Mouse (Mus musculus) neural tube, embryonic 12.5 days (tissue): ENCODE measurements at regions not wholly inside any gene's neighbourhood (a gene's known extent, or its start where the extent isn't known, plus 50 kb on each side); places are given as distances from the start of the nearest gene placed in this dataset.
A peak's percentile ranks its signal among the peaks of the same experiment; 100 is the strongest.
"Not testable (repeated sequence)": the region's sequence is repeated elsewhere in the genome, so short reads cannot be mapped to it uniquely, and the experiment has no call there.

Experiments
- ATAC-seq: fragments of 200-750 bp; cut with Nextera tagmentation; 2 replicates; pipeline ENCODE4 v1.8.0; 2017; ENCODE audit warnings: low read depth, mild to moderate bottlenecking, moderate TSS enrichment, moderate library complexity; ENCODE audit not compliant: low FRiP score
- H3K27ac ChIP-seq: fragments of 300-500 bp; sonication (generic); 2 replicates; pipeline ENCODE4 v1.5.1; 2016
- H3K27me3 ChIP-seq: fragments of 300-500 bp; sonication (generic); replicated peaks from 2 replicates; pipeline ENCODE4 v1.6.1; 2016; ENCODE audit warnings: mild to moderate bottlenecking
- H3K36me3 ChIP-seq: fragments of 300-500 bp; sonication (generic); 2 replicates; pipeline ENCODE4 v1.6.1; 2016; ENCODE audit warnings: mild to moderate bottlenecking
- H3K4me1 ChIP-seq: fragments of 300-500 bp; sonication (generic); 2 replicates; pipeline ENCODE4 v1.6.1; 2016
- H3K4me2 ChIP-seq: fragments of 300-500 bp; sonication (generic); replicated peaks from 2 replicates; pipeline ENCODE4 v1.6.1; 2016; ENCODE audit warnings: mild to moderate bottlenecking
- H3K4me3 ChIP-seq: fragments of 300-500 bp; sonication (generic); 2 replicates; pipeline ENCODE4 v1.5.1; 2016
- H3K9ac ChIP-seq: fragments of 300-500 bp; sonication (generic); 2 replicates; pipeline ENCODE4 v1.6.1; 2016; ENCODE audit warnings: mild to moderate bottlenecking
- H3K9me3 ChIP-seq: fragments of 300-500 bp; sonication (generic); 2 replicates; pipeline ENCODE4 v1.6.1; 2016; ENCODE audit warnings: mild to moderate bottlenecking
- WGBS: fragments of 180-500 bp; shearing (Covaris S2); methylation state at CpG from one replicate; pipeline ENCODE4 v1.1.7; 2016; 5-methylcytosine and 5-hydroxymethylcytosine counted together

DNA sequence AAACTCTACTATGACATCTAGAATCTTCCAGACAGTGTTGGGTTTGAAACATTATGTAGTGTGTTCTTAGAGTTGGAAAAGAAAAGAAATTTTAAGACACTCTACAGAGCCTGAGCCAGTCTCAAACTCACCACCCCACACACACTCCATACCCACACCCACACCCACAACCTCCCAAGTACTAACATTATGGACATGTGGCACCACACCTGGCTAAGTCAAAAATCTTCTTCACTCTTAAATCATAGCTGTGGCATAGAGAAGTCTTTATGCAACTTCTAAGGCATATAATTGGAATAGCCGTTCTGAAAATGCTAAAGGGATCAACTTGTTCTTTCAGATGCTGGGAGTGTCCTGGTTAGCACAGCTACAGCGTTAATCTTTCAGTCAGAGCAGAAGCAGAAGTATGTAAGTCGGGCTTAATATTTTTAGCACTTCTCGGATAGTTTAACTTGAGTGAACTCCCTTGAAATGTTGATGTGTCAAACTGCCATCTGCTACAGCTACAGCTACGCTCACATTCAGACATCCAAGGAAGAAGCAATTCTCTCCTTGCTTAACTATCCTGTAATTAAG lies 68.6 kb upstream of the Creb1 start:
- Histone ChIP-seq H3K4me1 (no peaks in the 10 kb centered on the region), H3K27ac (no peak overlapping the region), H3K36me3 (no peaks in the 10 kb centered on the region), H3K9ac (no peak overlapping the region), H3K27me3 (no peaks in the 10 kb centered on the region), H3K9me3 (no peaks in the 10 kb centered on the region), H3K4me3 (no peak overlapping the region), H3K4me2 (no peak overlapping the region)
- ATAC-seq: no peak
- 87% methylated on average over 5 of the region's 5 CpGs for WGBS

DNA sequence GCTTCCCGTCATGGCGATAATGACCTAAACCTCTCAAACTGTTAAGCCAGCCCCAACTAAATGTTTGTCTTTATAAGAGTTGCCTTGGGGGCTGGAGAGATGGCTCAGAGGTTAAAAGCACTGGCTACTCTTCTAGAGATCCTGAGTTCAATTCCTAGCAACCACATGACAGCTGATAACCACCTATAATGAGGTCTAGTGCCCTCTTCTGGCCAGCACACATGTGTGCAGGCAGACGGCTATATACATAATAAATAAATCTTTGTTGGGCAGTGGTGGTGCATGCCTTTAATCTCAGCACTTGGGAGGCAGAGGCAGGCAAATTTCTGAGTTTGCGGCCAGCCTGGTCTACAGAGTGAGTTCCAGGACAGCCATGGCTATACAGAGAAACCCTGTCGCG lies 70.8 kb upstream of the Creb1 start:
- H3K27me3 ChIP-seq, H3K9me3 ChIP-seq, H3K4me3 ChIP-seq, H3K36me3 ChIP-seq, H3K9ac ChIP-seq, H3K4me1 ChIP-seq, H3K4me2 ChIP-seq, ATAC-seq, H3K27ac ChIP-seq: not testable (repeated sequence)
- WGBS: 90% methylated on average over 6 of the region's 6 CpGs

DNA sequence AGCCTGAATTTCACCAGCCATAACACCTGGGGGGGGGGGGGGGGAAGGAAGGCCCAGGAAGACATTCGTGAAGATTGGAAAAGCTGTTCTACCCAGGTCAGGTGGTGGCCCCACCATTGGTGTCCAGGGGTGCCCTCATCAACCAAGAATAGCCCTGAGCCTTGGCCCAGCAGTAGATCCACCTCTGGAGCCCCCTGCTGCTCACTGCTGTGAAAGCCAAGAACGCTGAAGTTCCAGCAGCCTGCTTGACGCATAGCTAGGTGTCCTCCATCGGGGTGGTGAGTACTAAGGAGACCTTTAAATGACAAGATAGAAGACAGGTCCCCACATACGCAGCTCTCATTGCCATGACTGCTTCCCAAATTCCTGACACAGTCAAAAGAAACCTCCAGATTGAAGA lies 74.6 kb upstream of the Creb1 start:
- no peak for ATAC-seq
- H3K36me3 ChIP-seq: no peaks in the 10 kb centered on the region

DNA sequence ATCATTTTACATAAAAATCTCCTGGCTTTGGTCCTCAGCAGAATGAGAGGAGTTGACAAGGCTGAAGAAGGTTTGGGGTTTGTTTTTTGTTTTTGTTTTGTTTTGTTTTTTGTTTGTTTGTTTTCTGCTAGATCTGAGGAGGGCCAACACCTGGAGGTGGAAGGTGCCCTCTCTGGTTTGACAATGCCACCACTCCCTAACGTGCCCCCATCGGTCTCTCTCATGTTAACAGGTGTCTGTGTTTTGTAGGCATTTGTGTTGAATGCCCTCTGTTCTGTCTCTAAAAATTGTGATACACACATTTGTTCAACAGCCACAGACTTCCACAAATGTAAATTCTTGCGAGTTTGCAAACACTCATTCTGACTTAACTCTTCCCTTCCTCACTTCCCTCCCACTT lies 83.3 kb upstream of the Creb1 start:
- 87% methylated on average over 3 of the region's 3 CpGs for WGBS
- no peaks in the 10 kb centered on the region for H3K9me3 ChIP-seq
- no peak for ATAC-seq

More for the DNA sequence above, 74.6 kb upstream of the Creb1 start:
- H3K27me3 ChIP-seq: no peaks in the 10 kb centered on the region
- no peak overlapping the region for H3K4me2 ChIP-seq
- no peak overlapping the region for H3K4me3 ChIP-seq
- H3K4me1 ChIP-seq: no peaks in the 10 kb centered on the region
- WGBS: 88% methylated on average over 5 of the region's 5 CpGs
- no peak overlapping the region for H3K9ac ChIP-seq
- no peak overlapping the region for H3K27ac ChIP-seq
- no peaks in the 10 kb centered on the region for H3K9me3 ChIP-seq

DNA sequence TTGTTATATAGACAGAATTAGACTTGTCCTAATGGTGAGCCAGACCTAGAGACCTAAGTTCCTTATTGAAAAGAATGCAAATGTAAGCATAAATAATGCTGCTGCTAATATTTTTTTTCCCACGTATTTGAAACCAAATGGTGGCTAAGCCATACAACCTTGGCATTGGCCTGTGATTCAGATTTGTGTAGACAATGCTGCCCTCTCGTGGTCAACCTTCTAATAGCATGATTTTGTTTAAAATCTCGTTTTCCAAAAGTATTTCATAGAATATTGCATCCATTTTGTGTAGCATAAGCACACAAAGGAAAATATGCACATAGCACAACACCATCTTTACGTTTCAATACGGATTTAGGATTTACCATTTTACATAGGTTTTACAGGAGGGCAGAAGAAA lies 84.4 kb upstream of the Creb1 start:
- Histone ChIP-seq H3K27ac (no peak overlapping the region), H3K4me1 (peaks cover 16% of the 10 kb centered on the region), H3K27me3 (no peaks in the 10 kb centered on the region), H3K9ac (no peak overlapping the region), H3K36me3 (no peaks in the 10 kb centered on the region), H3K9me3 (no peaks in the 10 kb centered on the region), H3K4me2 (no peak overlapping the region), H3K4me3 (no peak overlapping the region)
- WGBS: 3% methylated on average over 5 of the region's 5 CpGs
- ATAC-seq: no peak

More for the DNA sequence above, 83.3 kb upstream of the Creb1 start:
- peaks cover 16% of the 10 kb centered on the region for H3K4me1 ChIP-seq
- H3K4me2 ChIP-seq: no peak overlapping the region
- H3K4me3 ChIP-seq: no peak overlapping the region
- no peak overlapping the region for H3K27ac ChIP-seq
- H3K9ac ChIP-seq: no peak overlapping the region
- no peaks in the 10 kb centered on the region for H3K36me3 ChIP-seq
- H3K27me3 ChIP-seq: no peaks in the 10 kb centered on the region

DNA sequence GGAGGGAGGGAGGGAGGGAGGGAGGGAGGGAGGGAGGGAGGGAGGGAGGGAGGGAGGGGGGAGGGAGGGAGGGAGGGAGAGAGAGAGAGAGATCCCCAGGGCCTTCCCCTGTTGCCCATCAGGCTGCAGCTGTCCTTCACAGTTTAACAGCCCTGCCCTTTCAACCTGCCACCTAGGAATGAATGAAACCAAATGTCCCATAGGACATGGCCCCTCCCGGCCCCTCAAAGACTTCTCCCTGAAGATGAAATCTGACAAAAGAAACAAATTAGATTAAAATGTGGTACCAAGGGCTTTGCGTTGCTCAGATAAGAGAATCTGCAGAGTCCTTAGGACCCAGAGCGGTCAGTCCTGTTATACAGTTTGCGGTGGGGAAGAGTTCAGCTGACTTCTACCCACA lies 86.0 kb upstream of the Creb1 start:
- 50% methylated on average over 4 of the region's 4 CpGs for whole genome bisulfite sequencing
- Histone ChIP-seq H3K4me2 (no peak overlapping the region), H3K4me3 (no peak overlapping the region), H3K27me3 (no peaks in the 10 kb centered on the region), H3K9me3 (no peaks in the 10 kb centered on the region), H3K27ac (no peak overlapping the region), H3K4me1 (peaks cover 22% of the 10 kb centered on the region), H3K9ac (no peak overlapping the region), H3K36me3 (no peaks in the 10 kb centered on the region)
- ATAC-seq: no peak

DNA sequence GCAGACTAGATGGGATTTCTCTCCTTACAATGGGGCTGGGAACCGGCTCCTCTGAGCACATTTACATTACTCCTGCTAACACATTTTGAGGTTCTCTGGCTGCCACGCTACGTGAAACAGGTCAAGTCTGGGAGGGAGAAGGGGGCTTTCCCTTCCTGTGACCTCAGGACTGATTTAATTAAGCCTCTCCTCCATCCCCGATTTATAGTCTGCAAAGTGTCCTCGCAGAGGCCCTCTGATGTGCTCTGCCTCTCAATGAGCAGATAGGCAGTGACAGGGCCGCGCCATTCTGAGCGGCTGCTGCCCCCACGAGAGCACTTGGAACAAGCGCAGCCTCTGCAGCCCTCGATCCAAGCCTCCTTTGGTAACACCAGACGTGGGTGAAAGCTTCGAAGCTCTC lies 86.5 kb upstream of the Creb1 start:
- under 1% methylated on average over 13 of the region's 13 CpGs for WGBS
- Histone ChIP-seq H3K4me2 (peak overlapping the region; percentile 31), H3K4me3 (no peak overlapping the region)

DNA sequence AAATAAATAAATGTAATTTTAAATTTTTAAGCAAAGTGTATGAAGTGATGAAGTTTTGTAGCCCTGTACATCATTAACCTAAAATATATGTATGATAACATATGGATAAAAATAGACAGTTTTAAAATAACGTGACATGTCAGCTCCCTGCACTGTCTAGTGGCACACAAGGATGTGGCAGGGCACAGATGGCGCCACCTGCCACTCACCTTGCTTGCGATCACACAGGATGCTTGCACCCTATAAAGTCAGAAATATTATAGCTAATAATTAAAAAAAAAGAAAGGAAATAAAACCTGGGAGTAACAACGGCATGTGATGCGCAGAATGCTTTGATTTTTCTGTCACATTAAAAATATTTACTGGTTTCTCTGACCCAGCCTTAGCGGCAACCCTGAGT lies 89.0 kb upstream of the Creb1 start:
- Histone ChIP-seq H3K9ac (no peak overlapping the region), H3K27me3 (no peaks in the 10 kb centered on the region), H3K36me3 (no peaks in the 10 kb centered on the region), H3K4me1 (peaks cover 22% of the 10 kb centered on the region), H3K4me3 (no peak overlapping the region), H3K27ac (no peak overlapping the region), H3K9me3 (no peaks in the 10 kb centered on the region), H3K4me2 (no peak overlapping the region)
- WGBS: 82% methylated on average over 6 of the region's 6 CpGs
- no peak for ATAC-seq

More for the DNA sequence above, 86.5 kb upstream of the Creb1 start:
- Histone ChIP-seq H3K27ac (no peak overlapping the region), H3K9ac (no peak overlapping the region), H3K9me3 (no peaks in the 10 kb centered on the region), H3K27me3 (no peaks in the 10 kb centered on the region), H3K4me1 (peaks cover 22% of the 10 kb centered on the region), H3K36me3 (no peaks in the 10 kb centered on the region)
- peak; percentile 91 for ATAC-seq

DNA sequence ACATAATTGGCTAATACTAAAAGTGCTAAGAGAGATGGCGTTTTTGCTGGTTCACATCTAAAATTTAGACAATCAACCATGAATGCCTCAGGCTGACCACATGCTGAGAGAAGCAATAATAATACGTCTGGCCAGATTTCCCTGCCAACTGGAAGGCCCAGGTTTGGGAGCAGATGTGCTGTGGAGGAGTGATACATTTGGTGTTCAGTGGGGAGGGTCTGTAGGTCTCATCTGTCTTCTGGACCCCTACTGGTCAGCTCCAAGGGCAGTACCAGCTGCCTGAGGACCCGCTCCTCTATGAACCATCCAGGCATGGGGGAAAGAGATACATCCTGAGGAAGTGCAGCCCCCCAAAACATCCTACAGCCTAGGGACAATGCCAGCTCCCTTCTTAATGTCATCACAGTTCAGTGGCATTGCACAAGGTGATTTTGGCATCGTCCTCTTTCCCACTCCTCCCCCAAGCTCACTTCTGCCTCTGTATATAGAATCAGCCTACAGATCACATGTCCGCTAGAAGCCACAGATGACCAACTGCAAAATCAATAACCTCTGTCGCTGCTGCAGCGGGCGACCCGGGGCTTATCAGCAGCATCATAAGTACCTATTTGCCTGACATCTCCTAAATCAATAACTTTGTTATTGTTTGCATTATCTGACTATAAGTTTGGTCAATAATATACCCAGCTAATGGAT lies 90.1 kb upstream of the Creb1 start:
- no peaks in the 10 kb centered on the region for H3K27me3 ChIP-seq
- 61% methylated on average over 9 of the region's 9 CpGs for WGBS

DNA sequence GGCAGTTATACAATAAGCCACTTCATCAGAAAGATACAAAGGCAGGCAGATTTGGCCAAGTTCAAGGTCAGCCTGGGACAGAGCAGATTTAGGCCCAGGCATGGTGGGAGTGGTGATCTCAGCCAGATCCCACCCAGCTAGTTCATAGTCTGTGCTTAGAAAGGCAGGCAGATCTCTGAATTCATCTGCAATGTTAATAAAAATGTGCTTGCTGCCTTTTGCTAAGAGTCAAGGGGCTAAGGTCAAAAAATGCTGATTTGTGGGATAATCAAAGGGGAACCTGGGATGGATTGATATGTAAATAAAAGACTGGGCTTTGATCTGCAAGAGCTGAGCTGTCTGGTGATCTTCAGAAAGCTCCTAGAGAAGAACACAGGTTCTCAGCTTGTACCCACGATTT lies 109.2 kb upstream of the Creb1 start:
- no peak for ATAC-seq
- WGBS: 63% methylated on average over 1 of the region's 1 CpGs
- no peaks in the 10 kb centered on the region for H3K9me3 ChIP-seq
- H3K4me3 ChIP-seq: no peak overlapping the region
- no peaks in the 10 kb centered on the region for H3K4me1 ChIP-seq
- H3K36me3 ChIP-seq: no peaks in the 10 kb centered on the region
- H3K4me2 ChIP-seq: no peak overlapping the region
- H3K9ac ChIP-seq: no peak overlapping the region
- no peak overlapping the region for H3K27ac ChIP-seq
- H3K27me3 ChIP-seq: no peaks in the 10 kb centered on the region

More for the DNA sequence above, 90.1 kb upstream of the Creb1 start:
- Histone ChIP-seq H3K4me1 (peaks cover 22% of the 10 kb centered on the region), H3K4me3 (no peak overlapping the region), H3K36me3 (no peaks in the 10 kb centered on the region), H3K9ac (no peak overlapping the region), H3K27ac (no peak overlapping the region), H3K4me2 (no peak overlapping the region), H3K9me3 (no peaks in the 10 kb centered on the region)
- no peak for ATAC-seq

DNA sequence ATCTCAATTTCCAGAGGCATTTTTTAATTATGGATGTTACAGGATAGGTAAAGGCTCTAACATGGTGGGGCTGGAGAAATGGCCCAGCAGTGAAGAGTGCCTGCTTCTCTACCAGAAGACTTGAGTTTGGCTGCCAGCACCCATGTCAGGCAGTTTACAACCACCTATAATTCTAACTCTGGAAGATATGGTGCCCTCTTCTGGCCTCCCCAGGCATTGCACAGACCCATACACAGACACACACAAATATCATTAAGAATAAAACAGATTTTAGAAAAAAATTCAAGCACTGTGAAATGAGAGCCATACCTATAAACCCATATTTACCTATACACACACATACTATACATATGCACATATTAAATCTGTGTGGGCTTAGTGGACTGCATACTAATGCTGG lies 113.9 kb upstream of the Creb1 start:
- no peak overlapping the region for H3K4me2 ChIP-seq
- H3K4me3 ChIP-seq: no peak overlapping the region
- no peak overlapping the region for H3K9ac ChIP-seq
- H3K36me3 ChIP-seq: no peaks in the 10 kb centered on the region
- H3K27me3 ChIP-seq: no peaks in the 10 kb centered on the region
- H3K9me3 ChIP-seq: no peaks in the 10 kb centered on the region
- H3K4me1 ChIP-seq: no peaks in the 10 kb centered on the region
- H3K27ac ChIP-seq: no peak overlapping the region
- ATAC-seq: no peak

DNA sequence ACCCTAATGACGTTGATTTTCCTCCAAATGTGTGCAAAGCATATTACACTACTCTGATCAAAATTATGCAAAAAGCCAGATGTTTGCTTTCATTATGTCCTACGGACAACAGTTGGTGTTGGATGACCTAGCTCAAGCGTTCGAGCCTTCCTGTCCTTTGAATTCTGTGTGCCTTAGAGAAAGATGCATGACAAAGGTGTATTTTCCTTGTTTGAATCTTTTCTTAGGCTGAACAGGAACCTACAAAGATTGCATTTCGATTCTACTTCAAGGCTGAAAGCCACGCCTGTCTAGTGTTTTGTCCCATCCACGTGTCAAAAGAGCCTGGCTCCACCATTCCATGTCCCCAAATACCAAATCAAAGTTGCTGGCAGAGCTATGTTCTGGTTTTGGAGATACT lies 116.5 kb upstream of the Creb1 start:
- Histone ChIP-seq H3K9me3 (no peaks in the 10 kb centered on the region), H3K27ac (no peak overlapping the region), H3K4me1 (no peaks in the 10 kb centered on the region), H3K9ac (no peak overlapping the region), H3K4me3 (no peak overlapping the region), H3K4me2 (no peak overlapping the region), H3K36me3 (no peaks in the 10 kb centered on the region), H3K27me3 (no peaks in the 10 kb centered on the region)
- ATAC-seq: no peak
- WGBS: 89% methylated on average over 7 of the region's 7 CpGs

DNA sequence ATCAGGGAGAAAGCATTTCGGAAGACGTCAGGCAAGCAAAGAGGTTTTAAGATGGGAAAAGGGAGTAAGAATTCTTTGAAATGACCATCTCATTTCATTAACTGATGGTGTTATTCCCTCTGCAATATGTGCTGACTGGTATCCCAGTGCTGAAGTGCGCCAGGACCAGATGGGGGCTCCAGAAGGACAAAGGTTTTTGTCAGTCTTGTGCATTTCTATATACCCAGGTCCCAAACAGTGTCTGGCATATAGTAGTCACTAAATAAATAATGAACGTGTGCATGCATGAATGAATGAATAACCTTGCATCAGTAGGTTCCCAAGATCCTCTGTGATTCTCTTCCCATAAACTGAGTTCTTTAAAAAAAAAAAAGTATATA lies 119.3 kb upstream of the Creb1 start:
- no peaks in the 10 kb centered on the region for H3K27me3 ChIP-seq
- no peak overlapping the region for H3K4me2 ChIP-seq
- no peaks in the 10 kb centered on the region for H3K4me1 ChIP-seq
- no peak overlapping the region for H3K9ac ChIP-seq
- WGBS: 85% methylated on average over 4 of the region's 4 CpGs
- ATAC-seq: no peak
- no peaks in the 10 kb centered on the region for H3K36me3 ChIP-seq
- H3K4me3 ChIP-seq: no peak overlapping the region
- no peak overlapping the region for H3K27ac ChIP-seq
- H3K9me3 ChIP-seq: no peaks in the 10 kb centered on the region
